Mouse (Mus musculus): ENCODE data around the gene Lhb.

- TF ChIP-seq CTCF (IDR thresholded peaks at IDR 0.05; ENCODE audit: borderline replicate concordance, insufficient read depth, low read length), result no peak
- no peak for TF ChIP-seq POLR2A (IDR thresholded peaks at IDR 0.05; ENCODE audit: low read depth, low read length)
These were observed 583 bp upstream of the Lhb start for GRCm38 (mm10) chr7:45419859-45420614.
